Mouse (Mus musculus) CH12.LX (cell line): ENCODE measurements at regions not wholly inside any gene's neighbourhood (a gene's known extent, or its start where the extent isn't known, plus 50 kb on each side); places are given as distances from the start of the nearest gene placed in this dataset.

Experiments
- DNase-seq: peaks from one replicate; pipeline ENCODE4 v3.0.0-alpha.2; 2013; ENCODE audit errors: extremely low read depth
- H3K27ac ChIP-seq: 2 replicates; pipeline ENCODE4 v1.5.1; 2012; ENCODE audit warnings: low read depth, mild to moderate bottlenecking, control low read depth, moderate library complexity; ENCODE audit not compliant: insufficient read depth
- H3K27me3 ChIP-seq: replicated peaks from 2 replicates; pipeline ENCODE3; 2012; ENCODE audit warnings: inconsistent platforms
- H3K36me3 ChIP-seq, 2 experiments: replicated peaks in 1 of 2; 2 replicates each; pipeline versions ENCODE3 to v1.6.1; 2012; ENCODE audit warnings: inconsistent platforms in 1 of 2, low read length in 1 of 2, mild to moderate bottlenecking in 1 of 2, mixed read lengths in 1 of 2, moderate library complexity in 1 of 2; ENCODE audit not compliant: control insufficient read depth in 1 of 2, insufficient read depth in 1 of 2
- H3K4me1 ChIP-seq, 2 experiments: 2 replicates each; pipeline ENCODE4 v1.6.1; 2012; ENCODE audit warnings: inconsistent platforms in 1 of 2, moderate library complexity in 1 of 2; ENCODE audit not compliant: insufficient read depth in 2 of 2, control insufficient read depth in 1 of 2
- H3K4me2 ChIP-seq: 2 replicates; pipeline ENCODE4 v1.6.1; 2012; ENCODE audit warnings: low read depth, mild to moderate bottlenecking, control low read depth; ENCODE audit not compliant: poor library complexity, insufficient read depth, severe bottlenecking
- H3K4me3 ChIP-seq, 3 experiments: fragments of 150-350 bp in 1 of 3; sonication (generic) in 1 of 3; replicated peaks in 1 of 3; 2 replicates each; pipeline versions ENCODE3 to v1.5.1; 2011 to 2012; ENCODE audit warnings: low read depth in 2 of 3, low read length in 2 of 3, mild to moderate bottlenecking in 2 of 3, moderate library complexity in 2 of 3, control low read depth in 1 of 3, improper control_type of control experiment in 1 of 3, inconsistent platforms in 1 of 3, mixed read lengths in 1 of 3; ENCODE audit not compliant: poor library complexity in 1 of 3
- H3K79me2 ChIP-seq: replicated peaks from 2 replicates; pipeline ENCODE4 v1.6.1; 2012; ENCODE audit warnings: mild to moderate bottlenecking, moderate library complexity; ENCODE audit not compliant: control insufficient read depth, poor library complexity, insufficient read depth, severe bottlenecking; ENCODE audit errors: extremely low read depth
- H3K9ac ChIP-seq: 2 replicates; pipeline ENCODE4 v1.6.1; 2012; ENCODE audit warnings: low read depth, mild to moderate bottlenecking, control low read depth, moderate library complexity; ENCODE audit not compliant: insufficient read depth
- H3K9me3 ChIP-seq: replicated peaks from 2 replicates; pipeline ENCODE3; 2012; ENCODE audit warnings: low read length, inconsistent platforms, mixed read lengths
- E2F4 ChIP-seq: IDR thresholded peaks from 2 replicates; pipeline ENCODE4 v1.6.1; 2011; ENCODE audit warnings: low read depth, low read length, improper control_type of control experiment; ENCODE audit not compliant: insufficient replicate concordance
- ELF1 ChIP-seq: IDR thresholded peaks from 2 replicates; pipeline ENCODE4 v1.6.1; 2014; ENCODE audit warnings: low read depth, mild to moderate bottlenecking, inconsistent platforms, low read length, improper control_type of control experiment
- IRF4 ChIP-seq: IDR thresholded peaks from 2 replicates; pipeline ENCODE4 v1.6.1; 2014; ENCODE audit warnings: low read depth, mild to moderate bottlenecking, inconsistent platforms, low read length, improper control_type of control experiment
- JUND ChIP-seq: conservative IDR thresholded peaks from 2 replicates; pipeline ENCODE4 v1.6.1; 2011; ENCODE audit warnings: low read depth, low read length, improper control_type of control experiment
- KAT2A ChIP-seq: IDR thresholded peaks from 2 replicates; pipeline ENCODE4 v1.6.1; 2012; ENCODE audit warnings: low read length, improper control_type of control experiment, inconsistent platforms; ENCODE audit not compliant: insufficient replicate concordance
- MXI1 ChIP-seq: IDR thresholded peaks from 2 replicates; pipeline ENCODE4 v1.6.1; 2011; ENCODE audit warnings: mild to moderate bottlenecking, low read depth, low read length, improper control_type of control experiment
- MYC ChIP-seq: IDR thresholded peaks from 2 replicates; pipeline ENCODE4 v1.6.1; 2011; ENCODE audit warnings: low read depth, mild to moderate bottlenecking, improper control_type of control experiment, low read length
- POLR2A ChIP-seq: IDR thresholded peaks from 2 replicates; pipeline ENCODE4 v1.6.1; 2011; ENCODE audit warnings: low read depth, mild to moderate bottlenecking, improper control_type of control experiment, low read length
- RAD21 ChIP-seq: IDR thresholded peaks from 2 replicates; pipeline ENCODE4 v1.6.1; 2011; ENCODE audit warnings: low read depth, mild to moderate bottlenecking, low read length, improper control_type of control experiment, moderate library complexity
- RCOR1 ChIP-seq: conservative IDR thresholded peaks from 2 replicates; pipeline ENCODE4 v1.6.1; 2012; ENCODE audit warnings: low read depth, mild to moderate bottlenecking, inconsistent platforms, low read length, improper control_type of control experiment
- SMC3 ChIP-seq: IDR thresholded peaks from 2 replicates; pipeline ENCODE4 v1.6.1; 2011; ENCODE audit warnings: low read depth, low read length, improper control_type of control experiment
- TBP ChIP-seq: conservative IDR thresholded peaks from 2 replicates; pipeline ENCODE4 v1.6.1; 2011; ENCODE audit warnings: low read depth, low read length, improper control_type of control experiment
- UBTF ChIP-seq: IDR thresholded peaks from 2 replicates; pipeline ENCODE4 v1.6.1; 2012; ENCODE audit warnings: low read depth, mild to moderate bottlenecking, inconsistent platforms, low read length, improper control_type of control experiment, moderate library complexity
- USF2 ChIP-seq: conservative IDR thresholded peaks from 2 replicates; pipeline ENCODE4 v1.6.1; 2011; ENCODE audit warnings: low read depth, low read length, improper control_type of control experiment
- ZKSCAN1 ChIP-seq: IDR thresholded peaks from 2 replicates; pipeline ENCODE4 v1.6.1; 2012; ENCODE audit warnings: low read depth, inconsistent platforms, low read length, improper control_type of control experiment, borderline replicate concordance
- ZMIZ1 ChIP-seq: IDR thresholded peaks from 2 replicates; pipeline ENCODE4 v1.6.1; 2012; ENCODE audit warnings: low read depth, mild to moderate bottlenecking, inconsistent platforms, low read length, improper control_type of control experiment
- dilution Hi-C: fragments of 300-500 bp; cut with MboI; formaldehyde crosslinking; loops from 2 replicates; pipeline ENCODE4 v1.14.3; 2020; ENCODE audit warnings: low sequenced_read_pairs; ENCODE audit not compliant: extremely low pct_unique_long_range_greater_than_20kb, extremely low pct_ligation_motif_present
- in situ Hi-C: fragments of 300-500 bp; cut with MboI; formaldehyde crosslinking; loops from 3 replicates; pipeline ENCODE4 v1.14.3; 2019; ENCODE audit warnings: low sequenced_read_pairs, low pct_ligation_motif_present, low pct_unique_long_range_greater_than_20kb, mixed read lengths

DNA sequence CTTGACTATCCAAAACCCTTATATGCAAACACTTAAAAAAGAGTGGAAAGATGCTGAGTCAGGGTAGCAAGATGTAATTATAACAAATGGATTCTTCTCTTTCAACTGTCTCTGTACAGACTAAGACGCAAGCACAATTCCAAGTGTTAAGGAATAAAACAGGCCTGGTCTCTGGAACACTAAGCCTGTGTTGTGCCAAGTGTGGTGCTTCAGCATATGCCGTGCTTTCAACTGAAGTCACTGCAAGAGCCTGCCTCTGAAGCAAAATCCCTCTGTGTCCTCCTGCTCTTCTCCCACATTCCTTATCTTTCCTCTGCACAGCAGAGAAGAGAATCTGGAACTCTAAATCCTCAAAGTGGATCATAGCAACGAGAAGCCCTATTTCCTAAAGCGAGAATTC, 59.7 kb downstream of the Tmsb4x start:
- in situ Hi-C loops (no loop called here), dilution Hi-C loops (no loop called here)
- no peaks in the 10 kb centered on the region for H3K79me2 ChIP-seq
- TF ChIP-seq ZMIZ1 (no peak), JUND (no peak), MYC (no peak), POLR2A (no peak), KAT2A (no peak), TBP (no peak)
- no peak for DNase-seq
- no peaks in the 10 kb centered on the region for H3K36me3 ChIP-seq
- H3K27ac ChIP-seq: no peak overlapping the region
- no peak overlapping the region for H3K9ac ChIP-seq
- H3K4me3 ChIP-seq: no peak overlapping the region
- H3K4me2 ChIP-seq: no peak overlapping the region
- peaks cover 3 to 15% of the 10 kb centered on the region in 2 experiments for H3K4me1 ChIP-seq
- no peaks in the 10 kb centered on the region for H3K9me3 ChIP-seq
- no peaks in the 10 kb centered on the region for H3K27me3 ChIP-seq

- TF ChIP-seq ZMIZ1 (no peak), MYC (no peak), IRF4 (peak; percentile 27; the same call in 1 of the 2 replicates)
- dilution Hi-C loops: no loop called here
- DNase-seq: no peak
- H3K27ac ChIP-seq: no peak overlapping the region
- no peaks in the 10 kb centered on the region for H3K36me3 ChIP-seq
- H3K4me2 ChIP-seq: no peak overlapping the region
- no peak overlapping the region for H3K9ac ChIP-seq
- no peaks in the 10 kb centered on the region for H3K9me3 ChIP-seq
- in situ Hi-C loops: no loop called here
- H3K27me3 ChIP-seq: no peaks in the 10 kb centered on the region
- peaks cover 3 to 13% of the 10 kb centered on the region in 2 experiments for H3K4me1 ChIP-seq
- H3K79me2 ChIP-seq: no peaks in the 10 kb centered on the region
- H3K4me3 ChIP-seq: no peak overlapping the region
Observed at GRCm38 (mm10) chrX:167146513-167147360, 62.4 kb downstream of the Tmsb4x start.

DNA sequence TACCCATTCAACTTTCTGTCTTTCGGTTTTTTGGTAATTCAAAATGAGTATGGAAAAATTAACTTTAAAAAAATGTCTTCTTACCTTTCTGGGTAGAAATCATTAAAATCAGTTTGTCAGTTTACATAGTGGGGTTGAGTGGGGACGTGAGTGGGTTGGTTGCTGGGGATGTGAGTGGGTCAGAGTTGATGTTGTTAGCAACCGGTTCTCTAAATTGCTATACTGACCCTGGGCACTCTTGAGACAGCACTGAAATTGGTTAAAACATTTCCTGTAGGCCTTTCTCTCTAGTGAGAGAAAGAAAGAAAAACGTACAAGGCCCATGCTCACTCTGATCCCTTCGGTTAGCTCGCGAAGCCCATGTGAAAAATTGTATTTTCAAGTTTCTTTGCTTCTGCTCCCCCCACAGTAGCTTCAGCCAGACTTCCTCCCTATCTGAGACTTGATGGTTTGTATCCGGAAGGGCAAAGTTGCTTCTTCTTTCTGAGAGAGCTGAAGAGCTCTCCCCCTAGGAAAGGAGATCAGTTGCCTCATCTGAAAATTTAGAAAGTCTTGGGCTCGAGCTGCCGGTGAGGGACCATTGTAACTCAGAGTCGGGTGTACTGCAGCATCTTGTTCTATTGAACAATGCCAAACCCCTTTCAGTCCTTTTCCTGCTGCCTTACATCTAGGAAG, 63.5 kb downstream of the Tmsb4x start:
- H3K27ac ChIP-seq: no peak overlapping the region
- H3K9ac ChIP-seq: no peak overlapping the region
- H3K4me2 ChIP-seq: no peak overlapping the region
- no peaks in the 10 kb centered on the region for H3K79me2 ChIP-seq
- H3K9me3 ChIP-seq: no peaks in the 10 kb centered on the region
- H3K36me3 ChIP-seq: no peaks in the 10 kb centered on the region
- no peak overlapping the region for H3K4me3 ChIP-seq
- DNase-seq: no peak
- dilution Hi-C loops (no loop called here), in situ Hi-C loops (no loop called here)
- H3K27me3 ChIP-seq: no peaks in the 10 kb centered on the region
- TF ChIP-seq ELF1: no peak
- no peak for TF ChIP-seq ZKSCAN1
- TF ChIP-seq SMC3: no peak
- TF ChIP-seq MXI1: no peak
- no peak for TF ChIP-seq RCOR1
- no peak for TF ChIP-seq ZMIZ1
- TF ChIP-seq TBP: no peak
- no peak for TF ChIP-seq E2F4
- no peak for TF ChIP-seq USF2
- no peak for TF ChIP-seq UBTF
- TF ChIP-seq RAD21: no peak
- peaks cover 3 to 7% of the 10 kb centered on the region in 2 experiments for H3K4me1 ChIP-seq
